ENCODE assay signal across 17 mouse cellular contexts in the genomic region with DNA sequence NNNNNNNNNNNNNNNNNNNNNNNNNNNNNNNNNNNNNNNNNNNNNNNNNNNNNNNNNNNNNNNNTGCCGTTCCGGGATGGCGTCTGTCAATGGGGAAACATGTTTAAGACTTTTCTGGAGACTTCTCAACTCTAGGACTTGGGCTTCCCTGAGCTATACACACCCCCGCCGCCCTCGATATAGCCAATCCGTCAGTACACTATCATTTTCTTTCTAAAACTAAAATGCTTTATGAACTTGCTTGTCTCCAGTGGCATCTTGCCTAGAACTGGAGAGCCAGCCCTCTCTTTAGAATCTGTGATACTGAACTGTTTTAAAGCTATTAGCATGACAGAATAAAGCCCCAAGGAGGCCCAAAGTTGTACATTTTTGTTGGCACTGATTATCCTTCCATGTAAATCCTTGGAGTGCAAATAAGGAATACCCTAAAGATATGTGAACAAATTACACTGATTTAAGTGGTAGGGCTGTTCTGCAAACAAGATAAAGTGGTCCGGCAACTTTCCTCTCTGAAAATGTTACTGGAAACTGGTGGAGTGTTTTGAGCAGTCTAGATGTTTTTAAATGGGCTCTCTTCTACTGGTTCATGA. TPM values are rescaled to one million over a fixed set of nuclear protein-coding genes. Genes with fewer than 3 reads are reported as not detected.
DNase-seq lines count a peak whose midpoint lies in the region; ATAC-seq lines count a peak whose summit lies in the region.
"Had no signal": no experiment of that assay in that cellular context is flagged by ENCODE, and none has a peak within 500 bp of the region (broad histone marks: within the 10 kb centered on the region; RNA-seq: fewer than 3 reads in every experiment).

No protein-coding gene starts in this region.

- peak; percentile 21 for DNase-seq in embryo, embryonic 10 days (ENCODE audit: low spot score)
- DNase-seq in embryonic facial prominence, embryonic 10.5 days (ENCODE audit: low spot score): peak; percentile 38
- DNase-seq in neural tube, embryonic 10.5 days (ENCODE audit: extremely low spot score, low spot score): peak; percentile 54
- DNase-seq in adrenal gland, postnatal 14 days: no peak
- no peak for DNase-seq in urinary bladder, postnatal 4 days (ENCODE audit: low spot score in 2 of 2)
- DNase-seq: cerebellum, adult 18-20 months; kidney, adult 8-10 months; lung, adult 2 months; thymus, postnatal 14 days had no signal

- H3K9ac ChIP-seq in hindbrain, embryonic 12.5 days: peak overlapping the region; percentile 23; the same call in 1 of the 2 replicates

- H3K4me2 ChIP-seq in hindbrain, embryonic 12.5 days (replicated peaks): peak overlapping the region; percentile 42

- peaks cover 56% of the 10 kb centered on the region for H3K4me1 ChIP-seq in embryonic facial prominence, embryonic 10.5 days
- peaks cover 58% of the 10 kb centered on the region for H3K4me1 ChIP-seq in hindbrain, embryonic 12.5 days

- no peaks in the 10 kb centered on the region for H3K9me3 ChIP-seq in embryonic facial prominence, embryonic 10.5 days
- H3K9me3 ChIP-seq in hindbrain, embryonic 12.5 days (replicated peaks): no peaks in the 10 kb centered on the region

- WGBS in embryonic facial prominence, embryonic 10.5 days: under 1% methylated on average over 8 of the region's 8 CpGs
- WGBS in hindbrain, embryonic 12.5 days: 1% methylated on average over 8 of the region's 8 CpGs

- no peaks in the 10 kb centered on the region for H3K36me3 ChIP-seq in embryonic facial prominence, embryonic 10.5 days (replicated peaks)
- no peaks in the 10 kb centered on the region for H3K36me3 ChIP-seq in hindbrain, embryonic 12.5 days

- H3K27me3 ChIP-seq in embryonic facial prominence, embryonic 10.5 days (replicated peaks; ENCODE audit: low read depth, poor library complexity, severe bottlenecking): peaks cover 99% of the 10 kb centered on the region
- H3K27me3 ChIP-seq in hindbrain, embryonic 12.5 days: peaks cover 71% of the 10 kb centered on the region

- peak overlapping the region; percentile 71 for H3K4me3 ChIP-seq in embryonic facial prominence, embryonic 10.5 days
- peak overlapping the region; percentile 18 for H3K4me3 ChIP-seq in hindbrain, embryonic 12.5 days
- H3K4me3 ChIP-seq: heart, adult 2 months; myocyte had no signal

- H3K27ac ChIP-seq in embryonic facial prominence, embryonic 10.5 days (replicated peaks): 0 out of 2 replicates have a peak overlapping the region, but pooled peaks have one; percentile 70
- H3K27ac ChIP-seq in hindbrain, embryonic 12.5 days: peak overlapping the region; percentile 75
- H3K27ac ChIP-seq: heart, adult 2 months had no signal

- ATAC-seq in hindbrain, embryonic 12.5 days (ENCODE audit: low FRiP score): no peak
- no peak for ATAC-seq in activated CD4-positive, CD25-positive, alpha-beta regulatory T cell, adult 4 months

RNA-seq across cellular contexts. Expression of a gene that starts 4.4 kb away (rescaled TPM):
- 2.5 and 3.2 TPM in 2 replicates for polyA plus RNA-seq in embryonic facial prominence, embryonic 10.5 days (2016; fragmentation: Nextera tagmentation; extraction: Ambion mirVana)
- polyA plus RNA-seq in hindbrain, embryonic 12.5 days (2016; fragmentation: Nextera tagmentation; extraction: Ambion mirVana): 16.2 TPM in 2 replicates
- polyA plus RNA-seq in activated CD4-positive, CD25-positive, alpha-beta regulatory T cell, adult 4 months (2017; shearing (Covaris generic)): not detected
- total RNA-seq in adrenal gland, postnatal 14 days (2021): not detected in 2 replicates
- total RNA-seq: adrenal gland, adult 18-20 months; heart, adult 2 months had no signal
- polyA plus RNA-seq: myocyte had no signal

RNA-seq across cellular contexts. Expression of a gene that starts 34.3 kb away (rescaled TPM):
- polyA plus RNA-seq in embryonic facial prominence, embryonic 10.5 days (2016; fragmentation: Nextera tagmentation; extraction: Ambion mirVana): not detected in 2 replicates
- not detected in 2 replicates for polyA plus RNA-seq in hindbrain, embryonic 12.5 days (2016; fragmentation: Nextera tagmentation; extraction: Ambion mirVana)
- not detected for polyA plus RNA-seq in activated CD4-positive, CD25-positive, alpha-beta regulatory T cell, adult 4 months (2017; shearing (Covaris generic))
- total RNA-seq in adrenal gland, postnatal 14 days (2021): not detected in 2 replicates
- total RNA-seq: adrenal gland, adult 18-20 months; ES-E14; heart, adult 2 months; left cerebral cortex, adult 8-10 months had no signal
- polyA plus RNA-seq: heart, adult 2 months; lung, adult 2 months; myocyte; small intestine, adult 2 months had no signal

Comparison
In these comparisons a context has a peak if more than half of its experiments do, and no peak if none do; other contexts are left out.
1. DNase-seq: peak in embryo, embryonic 10 days (single experiment), embryonic facial prominence, embryonic 10.5 days (single experiment) and neural tube, embryonic 10.5 days (single experiment); none in adrenal gland, postnatal 14 days (single experiment) and urinary bladder, postnatal 4 days (0 of 2).